Mouse (Mus musculus): ENCODE data around the gene Tspan18.

Tspan18 gene

GRCm38 (mm10) chr2:93333817-93334731, at the start of gene Tspan18:
Gene Tspan18 (minus strand): TSS chr2:93334505.
- peak; percentile 52 for DNase-seq (ENCODE audit: low read depth, low spot score)

GRCm38 (mm10) chr2:93383831-93384230, 49.5 kb upstream of the Tspan18 start:
- no peak for DNase-seq (ENCODE audit: low read depth, low spot score)

GRCm38 (mm10) chr2:93380680-93381089, 46.4 kb upstream of the Tspan18 start:
- DNase-seq (ENCODE audit: low read depth, low spot score), result no peak

GRCm38 (mm10) chr2:93377797-93378196, 43.5 kb upstream of the Tspan18 start:
- DNase-seq (ENCODE audit: low read depth, low spot score), result no peak

- no peak for DNase-seq (ENCODE audit: low read depth, low spot score)
Observed at GRCm38 (mm10) chr2:93377157-93377556, 42.9 kb upstream of the Tspan18 start.

GRCm38 (mm10) chr2:93372872-93373271, 38.6 kb upstream of the Tspan18 start:
- DNase-seq (ENCODE audit: low read depth, low spot score), result no peak

- DNase-seq (ENCODE audit: low read depth, low spot score), result no peak
Observed at GRCm38 (mm10) chr2:93372097-93372571, 37.8 kb upstream of the Tspan18 start.

- no peak for DNase-seq (ENCODE audit: low read depth, low spot score)
Observed at GRCm38 (mm10) chr2:93368954-93369353, 34.6 kb upstream of the Tspan18 start.

- no peak for DNase-seq (ENCODE audit: low read depth, low spot score)
Observed at GRCm38 (mm10) chr2:93367962-93368361, 33.7 kb upstream of the Tspan18 start.

- DNase-seq (ENCODE audit: low read depth, low spot score), result no peak
Observed at GRCm38 (mm10) chr2:93365411-93365810, 31.1 kb upstream of the Tspan18 start.

- no peak for DNase-seq (ENCODE audit: low read depth, low spot score)
Observed at GRCm38 (mm10) chr2:93364951-93365350, 30.6 kb upstream of the Tspan18 start.

GRCm38 (mm10) chr2:93361454-93361853, 27.1 kb upstream of the Tspan18 start:
- peak; percentile 35 for DNase-seq (ENCODE audit: low read depth, low spot score)

- DNase-seq (ENCODE audit: low read depth, low spot score), result no peak
Observed at GRCm38 (mm10) chr2:93360310-93360709, 26.0 kb upstream of the Tspan18 start.

- DNase-seq (ENCODE audit: low read depth, low spot score), result no peak
Observed at GRCm38 (mm10) chr2:93357391-93357790, 23.1 kb upstream of the Tspan18 start.

- DNase-seq (ENCODE audit: low read depth, low spot score), result no peak
Observed at GRCm38 (mm10) chr2:93355845-93356244, 21.5 kb upstream of the Tspan18 start.

GRCm38 (mm10) chr2:93354621-93355020, 20.3 kb upstream of the Tspan18 start:
- DNase-seq (ENCODE audit: low read depth, low spot score), result no peak

GRCm38 (mm10) chr2:93353725-93354124, 19.4 kb upstream of the Tspan18 start:
- peak; percentile 82 for DNase-seq (ENCODE audit: low read depth, low spot score)

GRCm38 (mm10) chr2:93352915-93353685, 18.8 kb upstream of the Tspan18 start:
- no peak for DNase-seq (ENCODE audit: low read depth, low spot score)

- DNase-seq (ENCODE audit: low read depth, low spot score), result no peak
Observed at GRCm38 (mm10) chr2:93351352-93351751, 17.0 kb upstream of the Tspan18 start.

GRCm38 (mm10) chr2:93347018-93347417, 12.7 kb upstream of the Tspan18 start:
- DNase-seq (ENCODE audit: low read depth, low spot score), result no peak

- no peak for DNase-seq (ENCODE audit: low read depth, low spot score)
Observed at GRCm38 (mm10) chr2:93346609-93347008, 12.3 kb upstream of the Tspan18 start.

- no peak for DNase-seq (ENCODE audit: low read depth, low spot score)
Observed at GRCm38 (mm10) chr2:93345663-93346268, 11.5 kb upstream of the Tspan18 start.

Data from c-Kit-negative CD71-positive TER-119-positive erythroid progenitor cells, embryonic 14.5 days (primary cell).